Mouse (Mus musculus) liver, postnatal 0 days (tissue): ENCODE results near the gene Arsa.

ENCODE experiments used
- CTCF ChIP-seq: sonication (generic); IDR thresholded peaks from 2 replicates; pipeline ENCODE4 v1.5.1; 2016; ENCODE audit warnings: antibody characterized with exemption, low read depth
- EP300 ChIP-seq: IDR thresholded peaks from 2 replicates; pipeline ENCODE4 v1.6.1; 2016; ENCODE audit warnings: antibody characterized with exemption, low read depth, mild to moderate bottlenecking

- no peak for TF ChIP-seq CTCF
- TF ChIP-seq EP300: no peak
Observed at GRCm38 (mm10) chr15:89524001-89524571, 46.9 kb upstream of the Arsa start.
